Mouse (Mus musculus) stomach, embryonic 14.5 days (tissue): ENCODE data around the gene Smim14. TPM values are rescaled to one million over a fixed set of nuclear protein-coding genes. Genes with fewer than 3 reads are reported as not detected.

ENCODE experiments used
- ATAC-seq: fragments of 200-750 bp; cut with Nextera tagmentation; 2 replicates; pipeline ENCODE4 v1.8.0; 2017; ENCODE audit warnings: low read depth, moderate TSS enrichment; ENCODE audit not compliant: insufficient number of reproducible peaks, insufficient read depth, low FRiP score
- H3K27ac ChIP-seq: fragments of 300-500 bp; sonication (generic); 2 replicates; pipeline ENCODE4 v1.5.1; 2014; ENCODE audit warnings: mild to moderate bottlenecking, low read length, moderate library complexity, mixed read lengths
- H3K27me3 ChIP-seq: fragments of 300-500 bp; sonication (generic); 2 replicates; pipeline ENCODE4 v1.6.1; 2014; ENCODE audit warnings: low read length, control low read depth, mixed read lengths; ENCODE audit not compliant: control insufficient read depth, insufficient read depth
- H3K36me3 ChIP-seq: fragments of 300-500 bp; sonication (generic); 2 replicates; pipeline ENCODE4 v1.6.1; 2014; ENCODE audit warnings: mild to moderate bottlenecking, control low read depth, low read length, moderate library complexity, mixed read lengths; ENCODE audit not compliant: control insufficient read depth, insufficient read depth
- H3K4me1 ChIP-seq: fragments of 300-500 bp; sonication (generic); 2 replicates; pipeline ENCODE4 v1.6.1; 2014; ENCODE audit warnings: low read length, control low read depth, mixed read lengths; ENCODE audit not compliant: control insufficient read depth, insufficient read depth
- H3K4me2 ChIP-seq: fragments of 300-500 bp; sonication (generic); replicated peaks from 2 replicates; pipeline ENCODE4 v1.6.1; 2014; ENCODE audit warnings: low read depth, low read length, control low read depth
- H3K4me3 ChIP-seq: fragments of 300-500 bp; sonication (generic); 2 replicates; pipeline ENCODE4 v1.5.1; 2014; ENCODE audit warnings: low read depth, low read length, control low read depth
- H3K9ac ChIP-seq: fragments of 300-500 bp; sonication (generic); replicated peaks from 2 replicates; pipeline ENCODE4 v1.6.1; 2014; ENCODE audit warnings: low read depth, mild to moderate bottlenecking, control low read depth, low read length, moderate library complexity, mixed read lengths
- H3K9me3 ChIP-seq: fragments of 300-500 bp; sonication (generic); 2 replicates; pipeline ENCODE4 v1.6.1; 2016; ENCODE audit warnings: low read depth, low read length, control low read depth; ENCODE audit not compliant: control insufficient read depth
- WGBS: fragments of 180-500 bp; shearing (Covaris S2); extraction: QIAGEN DNeasy Blood & Tissue Kit; methylation state at CpG from one replicate; pipeline ENCODE4 v1.1.7; 2014; 5-methylcytosine and 5-hydroxymethylcytosine counted together
- polyA plus RNA-seq: library from polyadenylated mRNA; unstranded; fragments of >200 nt; fragmentation: Nextera tagmentation; extraction: Ambion mirVana; gene quantifications from 2 replicates; pipeline ENCODE4 v1.2.1, GENCODE M21; 2014

The Smim14 gene
- polyA plus RNA-seq, 1 experiment from 2014 or later, result 133 TPM

DNA sequence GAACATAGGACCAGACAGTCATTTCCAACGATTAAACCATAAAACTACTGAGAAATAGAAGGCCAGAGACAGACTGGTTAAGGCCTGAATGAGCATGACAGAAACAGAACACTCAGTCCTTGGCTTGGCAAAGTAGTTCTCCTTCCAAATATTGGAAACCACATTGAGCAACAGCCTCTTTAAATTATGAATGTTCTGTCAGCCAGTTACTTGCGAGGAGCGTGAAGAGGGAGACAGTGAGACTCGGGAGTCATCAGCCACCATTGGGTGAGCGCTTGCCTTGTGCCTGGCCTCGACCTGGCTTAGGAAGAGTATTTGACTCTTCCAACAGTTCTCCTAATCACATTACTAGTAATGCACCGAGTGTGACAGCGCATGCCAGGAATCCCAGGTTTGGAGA is 28.6 kb downstream of the Smim14 start:
- no peaks in the 10 kb centered on the region for H3K4me1 ChIP-seq
- H3K27ac ChIP-seq, result no peak overlapping the region
- H3K9me3 ChIP-seq, result no peaks in the 10 kb centered on the region
- no peaks in the 10 kb centered on the region for H3K27me3 ChIP-seq
- no peak overlapping the region for H3K4me3 ChIP-seq
- no peak overlapping the region for H3K9ac ChIP-seq
- no peaks in the 10 kb centered on the region for H3K36me3 ChIP-seq
- 79% methylated on average over 8 of the region's 8 CpGs for WGBS
- no peak overlapping the region for H3K4me2 ChIP-seq
- ATAC-seq, result no peak

- ATAC-seq, result no peak
- Histone ChIP-seq H3K9ac (no peak overlapping the region), H3K4me3 (no peak overlapping the region), H3K4me1 (no peaks in the 10 kb centered on the region), H3K36me3 (no peaks in the 10 kb centered on the region), H3K4me2 (peak overlapping the region; percentile 29; the same call in 1 of the 2 replicates), H3K9me3 (no peaks in the 10 kb centered on the region), H3K27me3 (no peaks in the 10 kb centered on the region), H3K27ac (no peak overlapping the region)
- WGBS, result 8% methylated on average over 8 of the region's 8 CpGs
Measured at GRCm38 (mm10) chr5:65505786-65506185, 31.2 kb downstream of the Smim14 start.

GRCm38 (mm10) chr5:65501407-65501806 is 35.6 kb downstream of the Smim14 start:
- Histone ChIP-seq H3K27ac (no peak overlapping the region), H3K4me1 (no peaks in the 10 kb centered on the region), H3K36me3 (no peaks in the 10 kb centered on the region), H3K4me3 (no peak overlapping the region), H3K4me2 (no peak overlapping the region), H3K9me3 (no peaks in the 10 kb centered on the region), H3K9ac (no peak overlapping the region), H3K27me3 (no peaks in the 10 kb centered on the region)
- WGBS, result 82% methylated on average over 9 of the region's 9 CpGs
- no peak for ATAC-seq

GRCm38 (mm10) chr5:65500231-65500630 is 36.8 kb downstream of the Smim14 start:
- H3K4me1 ChIP-seq, result no peaks in the 10 kb centered on the region
- no peaks in the 10 kb centered on the region for H3K36me3 ChIP-seq
- no peaks in the 10 kb centered on the region for H3K9me3 ChIP-seq
- no peak overlapping the region for H3K4me3 ChIP-seq
- no peak overlapping the region for H3K9ac ChIP-seq
- no peaks in the 10 kb centered on the region for H3K27me3 ChIP-seq
- no peak overlapping the region for H3K4me2 ChIP-seq
- no peak overlapping the region for H3K27ac ChIP-seq
- no peak for ATAC-seq
- 84% methylated on average over 7 of the region's 7 CpGs for WGBS

- peak within 1 kb of the TSS; percentile 63 for H3K4me2 ChIP-seq
- H3K27ac ChIP-seq, result peak within 1 kb of the TSS; percentile 95
- no peaks in the 10 kb centered on the region for H3K27me3 ChIP-seq
- H3K9me3 ChIP-seq, result no peaks in the 10 kb centered on the region
- peak; percentile 96 for ATAC-seq
- WGBS, result under 1% methylated on average over 67 of the region's 69 CpGs
- peak within 1 kb of the TSS; percentile 89 for H3K4me3 ChIP-seq
- H3K9ac ChIP-seq, result peak within 1 kb of the TSS; percentile 90
- H3K4me1 ChIP-seq, result peaks cover 7% of the 10 kb centered on the region
- H3K36me3 ChIP-seq, result no peaks in the 10 kb centered on the region
Measured at GRCm38 (mm10) chr5:65492716-65493531, 44.1 kb downstream of the Smim14 start, which contains the start of gene Gm43552. Gm43552 (minus strand) TSS chr5:65492833.

- peak overlapping the region; percentile 90 for H3K9ac ChIP-seq
- ATAC-seq, result peak; percentile 85
- peak overlapping the region; percentile 63 for H3K4me2 ChIP-seq
- H3K9me3 ChIP-seq, result no peaks in the 10 kb centered on the region
- peak overlapping the region; percentile 89 for H3K4me3 ChIP-seq
- H3K36me3 ChIP-seq, result no peaks in the 10 kb centered on the region
- no peaks in the 10 kb centered on the region for H3K27me3 ChIP-seq
- H3K4me1 ChIP-seq, result peaks cover 7% of the 10 kb centered on the region
- H3K27ac ChIP-seq, result peak overlapping the region; percentile 95
- whole genome bisulfite sequencing, result 1% methylated on average over 56 of the region's 57 CpGs
Measured at GRCm38 (mm10) chr5:65491767-65492715, 44.9 kb downstream of the Smim14 start.

DNA sequence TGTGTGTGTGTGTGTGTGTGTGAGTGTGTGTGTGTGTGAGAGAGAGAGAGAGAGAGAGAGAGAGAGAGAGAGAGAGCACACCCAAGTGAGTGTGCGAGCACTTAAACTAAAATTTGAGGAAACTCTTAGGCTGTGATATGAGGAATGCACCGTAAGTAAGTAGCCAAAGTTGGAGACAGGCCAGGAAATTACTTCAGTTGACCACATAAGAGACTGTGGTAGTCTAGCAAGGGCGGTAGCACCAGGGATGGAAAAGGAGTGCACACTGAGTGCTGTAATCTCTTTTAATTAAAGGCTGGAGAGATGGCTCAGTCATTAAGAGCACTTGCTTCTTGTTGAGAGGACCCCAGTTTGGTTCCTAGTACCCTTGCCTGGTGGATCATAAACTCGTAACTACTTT is 47.2 kb downstream of the Smim14 start:
- Histone ChIP-seq H3K4me3 (no peak overlapping the region), H3K36me3 (no peaks in the 10 kb centered on the region), H3K4me2 (no peak overlapping the region), H3K27ac (no peak overlapping the region), H3K4me1 (peaks cover 7% of the 10 kb centered on the region), H3K9ac (no peak overlapping the region), H3K27me3 (no peaks in the 10 kb centered on the region), H3K9me3 (no peaks in the 10 kb centered on the region)
- no peak for ATAC-seq
- WGBS, result 67% methylated on average over 4 of the region's 4 CpGs

GRCm38 (mm10) chr5:65488725-65489124 is 48.3 kb downstream of the Smim14 start:
- H3K4me1 ChIP-seq, result peaks cover 7% of the 10 kb centered on the region
- no peak for ATAC-seq
- H3K27ac ChIP-seq, result no peak overlapping the region
- no peak overlapping the region for H3K9ac ChIP-seq
- no peak overlapping the region for H3K4me3 ChIP-seq
- H3K27me3 ChIP-seq, result no peaks in the 10 kb centered on the region
- no peaks in the 10 kb centered on the region for H3K9me3 ChIP-seq
- WGBS, result 76% methylated on average over 7 of the region's 7 CpGs
- H3K36me3 ChIP-seq, result no peaks in the 10 kb centered on the region
- H3K4me2 ChIP-seq, result no peak overlapping the region
